In genomic region chr10:93402689-93403509, GRCm38 (mm10) we compare ENCODE assay signal across 22 mouse cellular contexts. TPM values are rescaled to one million over a fixed set of nuclear protein-coding genes. Genes with fewer than 3 reads are reported as not detected.
DNase-seq lines count a peak whose midpoint lies in the region; ATAC-seq lines count a peak whose summit lies in the region.
"Had no signal": no experiment of that assay in that cellular context is flagged by ENCODE, and none has a peak within 500 bp of the region (broad histone marks: within the 10 kb centered on the region; RNA-seq: fewer than 3 reads in every experiment).

No protein-coding gene starts in this region.

- peak; percentile 83 for ATAC-seq in common myeloid progenitor, adult 5-6 weeks (replicated peaks; ENCODE audit: low read depth, poor library complexity, severe bottlenecking)
- ATAC-seq: forebrain, postnatal 0 days; lung, postnatal 0 days had no signal

- H3K4me3 ChIP-seq in megakaryocyte, embryonic 14.5 days (replicated peaks) = peak overlapping the region; percentile 59
- H3K4me3 ChIP-seq: embryonic facial prominence, embryonic 12.5 days; hindbrain, embryonic 10.5 days; left cerebral cortex, adult 2 months; neural tube, embryonic 12.5 days had no signal

- no peaks in the 10 kb centered on the region for H3K9me3 ChIP-seq in megakaryocyte, embryonic 14.5 days
- H3K9me3 ChIP-seq: embryonic facial prominence, embryonic 12.5 days; hindbrain, embryonic 10.5 days; neural tube, embryonic 12.5 days had no signal

- peak; percentile 72 for DNase-seq in heart, adult 11 months
- DNase-seq in heart, postnatal 14 days = no peak
- DNase-seq in testis, postnatal 10 days (ENCODE audit: low spot score) = no peak
- DNase-seq in gastrocnemius, postnatal 14 days = no peak
- no peak for DNase-seq in heart, adult 9 months (ENCODE audit: low spot score in 2 of 2)
- DNase-seq: adrenal gland, postnatal 36 days; cerebellum, adult 8-10 months; forebrain, postnatal 0 days; heart, adult 18-20 months; kidney, adult 8-10 months; kidney, postnatal 14 days; left cerebral cortex, postnatal 4 days; liver; right cerebral cortex, adult 18-20 months; thymus, postnatal 14 days had no signal

- no peaks in the 10 kb centered on the region for H3K27me3 ChIP-seq in megakaryocyte, embryonic 14.5 days (replicated peaks)
- H3K27me3 ChIP-seq: embryonic facial prominence, embryonic 12.5 days; neural tube, embryonic 12.5 days had no signal

- peaks cover 24% of the 10 kb centered on the region for H3K4me1 ChIP-seq in megakaryocyte, embryonic 14.5 days
- H3K4me1 ChIP-seq: embryonic facial prominence, embryonic 12.5 days; hindbrain, embryonic 10.5 days; neural tube, embryonic 12.5 days had no signal

- intact Hi-C loops in heart, postnatal 14 days (cut with DNase I) = no loop called here
- intact Hi-C loops in gastrocnemius, postnatal 14 days (cut with DNase I; ENCODE audit: low total_unique reads) = no loop called here

- no peaks in the 10 kb centered on the region for H3K36me3 ChIP-seq in megakaryocyte, embryonic 14.5 days (replicated peaks; ENCODE audit: low read length)
- H3K36me3 ChIP-seq: embryonic facial prominence, embryonic 12.5 days; hindbrain, embryonic 10.5 days; neural tube, embryonic 12.5 days had no signal

RNA-seq across cellular contexts. Expression of gene Lta4h, which starts 50.3 kb away (rescaled TPM):
- 10 to 100 TPM; 41.6 to 46.0 TPM for total RNA-seq in heart, postnatal 14 days (2021)
- total RNA-seq in common myeloid progenitor, adult 5-6 weeks (2017) = 139 and 195 TPM in 2 replicates
- polyA plus RNA-seq in megakaryocyte, embryonic 14.5 days (2012; ENCODE audit: insufficient read depth, low replicate concordance) = 63.1 and 78.0 TPM in 2 replicates
- 10 to 100 TPM; 24.9 to 29.9 TPM for total RNA-seq in gastrocnemius, postnatal 14 days (2021)
